Mouse (Mus musculus) adrenal gland, adult 2 months (tissue): ENCODE measurements around the gene Sik1. TPM values are rescaled to one million over a fixed set of nuclear protein-coding genes. Genes with fewer than 3 reads are reported as not detected.

Experiments used
- DNase-seq: peaks from one replicate; pipeline ENCODE4 v3.0.0; 2021
- polyA plus RNA-seq: library from polyadenylated mRNA; depleted of rRNA; stranded (reverse); fragments of >200 nt; gene quantifications from 2 replicates; pipeline ENCODE4 v1.2.3, GENCODE M21; 2012
- total RNA-seq, 2 experiments: library from RNA; stranded (reverse); gene quantifications; 2 replicates each; pipeline ENCODE4 v1.2.3; 2021

Gene Sik1
- total and polyA plus RNA-seq, 3 experiments: 48.1 to 77.1 (median 60.5) TPM

DNA sequence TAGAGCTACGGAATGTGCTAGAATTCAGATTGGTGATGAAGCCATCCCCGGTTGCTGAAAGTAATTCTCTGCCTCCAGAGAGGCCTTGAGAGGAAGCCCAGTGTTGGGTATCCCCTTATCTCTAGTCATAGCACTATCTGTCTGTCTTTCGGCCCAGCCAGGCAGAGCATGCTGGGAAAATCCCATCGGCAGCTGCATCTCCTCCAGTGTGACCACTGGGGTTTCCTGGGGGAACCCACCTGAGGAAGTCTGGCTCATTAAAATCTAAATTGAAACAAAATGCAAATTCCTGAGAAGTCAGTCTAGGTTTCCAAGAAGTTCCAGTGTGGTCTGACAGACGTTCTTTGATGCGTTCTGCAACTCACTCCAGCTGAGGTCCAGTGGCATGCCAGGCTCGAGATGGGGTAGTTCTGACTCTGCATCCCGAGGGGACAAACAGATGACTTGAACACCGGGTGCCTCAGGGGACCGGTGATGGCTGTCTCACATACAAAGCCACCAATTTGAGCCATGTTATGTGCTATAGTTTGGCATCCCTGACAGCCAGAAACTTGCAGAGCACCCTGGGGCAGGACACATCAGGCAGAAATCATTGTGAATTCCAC, 19.8 kb upstream of the Sik1 start:
- no peak for DNase-seq

DNA sequence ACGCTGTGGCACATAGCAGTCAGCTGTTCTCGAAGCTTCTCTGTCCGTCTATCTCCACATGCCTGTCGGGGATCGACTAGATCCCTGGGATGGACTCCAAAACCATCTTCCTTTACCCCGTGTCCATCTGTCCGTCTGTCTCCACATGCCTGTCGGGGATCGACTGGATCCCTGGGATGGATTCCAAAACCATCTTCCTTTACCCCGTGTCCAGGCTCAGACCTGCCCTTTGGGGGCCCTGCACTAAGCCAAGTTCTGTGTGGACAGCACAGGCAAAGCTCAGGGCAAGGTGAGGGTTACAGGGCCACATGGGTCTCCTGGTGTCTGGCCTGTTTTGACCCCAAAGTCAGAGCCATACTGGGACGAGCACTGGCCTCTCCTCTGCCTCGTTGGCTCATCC, 19.1 kb upstream of the Sik1 start:
- no peak for DNase-seq

DNA sequence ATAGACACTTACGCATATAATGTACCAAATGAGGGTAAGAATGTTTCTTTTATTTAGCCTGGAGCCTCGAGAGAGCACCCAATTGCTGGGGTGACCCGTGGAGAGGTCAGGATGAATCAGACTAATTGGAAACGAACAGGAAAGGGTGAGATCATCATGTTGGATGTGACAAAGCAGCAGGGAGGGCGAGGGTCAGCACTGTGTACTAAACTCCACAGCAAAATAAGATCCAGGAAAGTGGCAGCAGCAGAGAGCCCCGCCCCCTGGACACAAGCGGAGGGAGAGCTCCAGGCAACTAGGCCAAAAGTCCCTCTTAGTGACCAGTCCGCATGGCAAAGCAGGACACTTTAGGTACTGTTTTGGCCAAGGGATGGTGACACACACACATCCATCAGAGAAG, 18.4 kb upstream of the Sik1 start:
- DNase-seq: peak; percentile 73

DNA sequence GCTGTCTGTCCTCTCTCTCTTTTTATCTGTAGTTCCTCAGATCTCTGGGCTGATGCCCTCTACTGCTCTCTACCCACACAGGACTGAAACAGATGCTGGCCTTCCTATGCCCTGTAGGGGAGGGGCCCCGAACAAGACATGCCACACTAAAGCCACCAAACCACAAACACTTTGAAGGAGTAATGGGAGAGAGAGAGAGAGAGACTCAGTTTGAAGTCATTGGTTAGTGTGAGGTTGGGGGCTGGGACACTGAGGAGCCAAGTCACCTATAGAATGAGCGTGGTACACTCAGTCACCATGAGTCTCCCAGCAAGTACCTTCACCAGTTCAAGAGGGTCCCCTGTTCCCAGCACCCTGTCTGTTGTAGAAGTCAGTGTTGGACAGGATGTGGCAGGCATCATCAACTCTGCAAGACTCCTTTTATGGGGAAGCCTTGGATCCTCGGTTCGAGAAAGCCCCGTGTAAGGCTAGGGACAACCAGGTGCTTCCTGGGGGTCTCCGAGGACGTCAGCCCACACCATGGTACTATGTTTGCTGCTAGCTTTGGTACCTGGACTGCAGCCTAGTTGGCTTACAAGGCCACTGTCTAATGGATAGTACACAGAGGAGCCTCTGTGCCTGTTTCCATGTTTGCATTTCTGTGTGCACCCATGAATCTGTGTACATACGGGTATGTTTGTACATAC, 17.7 kb upstream of the Sik1 start:
- no peak for DNase-seq

DNA sequence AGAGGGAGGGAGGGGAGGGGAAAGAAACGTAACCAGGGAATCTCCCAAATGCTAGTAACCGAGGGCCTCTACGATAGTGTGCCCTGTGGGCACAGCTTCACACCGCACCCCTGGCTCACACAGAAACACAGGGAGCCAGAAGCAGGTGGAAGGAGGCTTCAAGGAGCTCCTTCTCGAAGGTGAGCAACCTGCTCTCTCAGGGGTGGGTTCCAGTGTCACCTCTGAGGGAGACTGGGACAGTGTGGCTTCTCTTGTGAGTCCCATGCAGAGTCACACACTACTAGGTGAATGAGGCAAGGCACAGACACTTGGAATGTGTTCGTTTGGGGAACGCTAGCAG, 17.2 kb upstream of the Sik1 start:
- DNase-seq: no peak

DNA sequence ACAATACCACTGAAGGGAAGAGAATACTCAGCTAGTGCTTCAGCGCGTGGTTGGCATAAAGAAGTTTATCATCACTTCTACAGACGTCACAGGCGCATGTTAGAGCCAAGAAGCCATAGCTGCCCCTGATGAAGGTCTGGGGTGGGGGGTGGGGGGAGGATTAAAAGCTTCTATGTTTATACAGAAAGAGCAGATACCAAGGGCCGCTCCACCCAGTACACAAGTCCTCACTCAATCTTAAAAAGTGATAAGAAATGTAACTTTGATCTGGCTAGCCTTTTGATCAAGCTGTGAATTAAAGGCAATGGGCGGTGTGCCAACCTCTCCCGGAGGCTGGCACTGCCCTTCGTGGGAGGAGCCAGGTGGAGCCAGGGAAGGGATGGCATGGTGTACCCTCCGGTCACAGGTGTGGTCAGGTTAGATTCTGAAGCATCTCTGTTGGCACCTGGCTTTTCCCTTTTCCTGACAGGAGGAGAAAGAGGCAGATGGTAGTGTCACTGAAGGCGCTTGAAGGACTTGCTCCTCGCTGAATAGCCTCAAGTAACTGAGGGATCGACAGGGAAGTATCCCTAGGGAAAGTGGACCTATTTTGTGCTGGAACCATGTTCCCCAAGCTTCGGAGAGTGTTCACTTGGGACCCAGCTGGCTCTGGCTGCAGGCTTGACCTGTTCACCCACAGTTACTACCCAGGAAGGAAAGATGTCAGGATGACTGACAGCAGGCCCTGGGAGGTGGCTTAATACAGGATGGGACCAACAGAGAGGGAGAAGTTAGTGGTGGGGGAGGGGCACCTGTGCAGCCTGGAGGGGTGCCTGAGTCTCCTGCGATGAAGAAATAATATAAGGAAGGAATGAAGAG, 16.6 kb upstream of the Sik1 start:
- no peak for DNase-seq

DNA sequence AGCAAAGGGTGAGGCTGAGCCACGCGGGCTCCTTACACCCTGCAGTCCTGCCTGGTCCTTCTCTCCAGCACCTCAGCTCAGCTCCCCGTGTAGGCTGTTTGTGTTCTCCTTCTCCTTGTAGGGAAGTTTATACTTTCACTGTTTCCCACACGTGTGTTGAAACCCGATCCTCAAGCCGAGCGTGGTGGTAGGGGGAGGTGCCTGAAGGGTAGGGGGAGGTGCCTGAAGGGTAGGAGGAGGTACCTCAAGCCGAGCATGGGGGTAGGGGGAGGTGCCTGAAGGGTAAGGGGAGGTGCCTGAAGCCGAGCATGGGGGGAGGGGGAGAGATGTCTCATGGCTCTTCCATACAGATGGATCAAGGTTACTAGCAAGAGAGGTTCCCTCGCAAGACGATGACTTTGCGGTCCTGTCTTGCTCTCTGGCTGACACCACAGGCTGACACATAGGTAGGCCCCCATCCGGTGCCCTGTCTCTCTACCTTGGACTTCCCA, 15.4 kb upstream of the Sik1 start:
- no peak for DNase-seq

DNA sequence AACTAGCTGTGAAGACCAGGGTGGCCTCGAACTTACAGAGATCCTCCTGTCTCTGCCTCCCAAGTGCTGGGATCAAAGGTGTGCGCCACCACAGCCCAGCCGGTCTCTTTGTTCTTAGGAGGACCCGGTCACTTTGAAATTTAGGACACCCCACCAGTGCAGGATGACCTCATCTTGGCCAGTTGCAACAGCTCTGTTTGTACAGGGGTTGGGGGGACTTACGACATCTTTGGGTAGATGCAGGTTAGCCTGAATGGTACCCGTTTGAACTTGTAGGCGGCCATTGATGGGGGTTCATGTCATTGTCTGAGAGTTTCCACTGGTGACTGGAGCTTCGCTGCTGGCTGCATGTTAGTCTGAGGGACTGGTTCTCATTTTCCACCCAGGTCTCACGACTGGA, 14.8 kb upstream of the Sik1 start:
- DNase-seq: no peak

DNA sequence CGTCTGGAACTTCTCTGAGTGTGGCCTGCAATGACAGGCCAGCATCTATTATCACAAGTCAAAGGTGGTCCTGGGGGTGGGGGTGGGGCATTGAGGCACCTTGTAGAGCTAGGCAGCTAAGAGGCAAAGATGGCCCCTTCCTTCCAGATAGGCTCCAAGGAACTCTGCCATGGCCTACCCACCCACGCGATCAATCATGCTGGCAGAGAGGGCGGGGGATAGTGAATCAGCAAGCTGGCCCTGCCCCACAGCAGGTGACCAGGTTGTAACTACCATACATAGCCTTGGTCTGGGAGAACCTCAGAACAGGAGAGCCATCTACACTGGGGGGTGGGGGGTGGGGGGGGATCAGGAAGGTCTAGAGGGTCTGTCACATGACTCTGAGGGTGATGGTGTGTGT, 12.5 kb upstream of the Sik1 start:
- no peak for DNase-seq

DNA sequence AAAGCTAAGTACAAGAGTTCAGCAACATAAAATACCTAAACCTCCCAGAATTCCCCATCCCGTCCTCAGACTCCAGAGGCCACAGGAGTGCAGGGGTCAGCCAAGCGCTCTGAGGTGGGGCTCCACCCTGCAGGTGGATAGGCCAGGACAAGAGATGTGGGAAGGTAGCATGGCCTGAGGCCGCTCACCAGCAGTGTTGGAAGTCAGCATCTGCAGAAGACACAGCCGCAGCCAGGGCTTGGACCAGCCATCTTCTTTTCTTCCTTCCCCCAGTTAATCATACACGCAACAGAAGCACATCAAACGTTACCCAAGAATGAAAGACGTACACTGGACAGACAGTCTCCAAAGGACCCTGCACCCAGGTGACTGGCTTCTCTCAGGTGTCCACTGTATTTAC, 11.5 kb upstream of the Sik1 start:
- no peak for DNase-seq

DNA sequence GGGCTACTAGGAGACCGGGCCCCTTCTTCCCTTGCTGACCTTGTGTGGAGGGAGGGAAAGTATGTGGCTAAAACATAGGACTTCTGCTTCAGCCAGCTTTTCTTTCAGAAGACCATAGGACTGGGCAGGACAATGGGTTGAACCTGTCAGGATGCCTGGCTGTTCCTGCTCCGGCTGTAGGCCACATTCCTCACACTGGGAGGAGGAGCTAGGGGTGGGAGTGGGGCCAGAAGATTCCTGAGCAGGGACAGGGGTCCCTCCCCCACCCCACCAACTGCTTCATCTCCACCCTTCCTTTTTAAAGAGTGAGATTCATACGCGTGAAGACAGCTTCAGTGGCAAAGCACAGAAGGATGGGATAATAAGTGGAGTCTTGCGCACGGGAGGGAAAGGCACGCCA, 10.0 kb upstream of the Sik1 start:
- no peak for DNase-seq

DNA sequence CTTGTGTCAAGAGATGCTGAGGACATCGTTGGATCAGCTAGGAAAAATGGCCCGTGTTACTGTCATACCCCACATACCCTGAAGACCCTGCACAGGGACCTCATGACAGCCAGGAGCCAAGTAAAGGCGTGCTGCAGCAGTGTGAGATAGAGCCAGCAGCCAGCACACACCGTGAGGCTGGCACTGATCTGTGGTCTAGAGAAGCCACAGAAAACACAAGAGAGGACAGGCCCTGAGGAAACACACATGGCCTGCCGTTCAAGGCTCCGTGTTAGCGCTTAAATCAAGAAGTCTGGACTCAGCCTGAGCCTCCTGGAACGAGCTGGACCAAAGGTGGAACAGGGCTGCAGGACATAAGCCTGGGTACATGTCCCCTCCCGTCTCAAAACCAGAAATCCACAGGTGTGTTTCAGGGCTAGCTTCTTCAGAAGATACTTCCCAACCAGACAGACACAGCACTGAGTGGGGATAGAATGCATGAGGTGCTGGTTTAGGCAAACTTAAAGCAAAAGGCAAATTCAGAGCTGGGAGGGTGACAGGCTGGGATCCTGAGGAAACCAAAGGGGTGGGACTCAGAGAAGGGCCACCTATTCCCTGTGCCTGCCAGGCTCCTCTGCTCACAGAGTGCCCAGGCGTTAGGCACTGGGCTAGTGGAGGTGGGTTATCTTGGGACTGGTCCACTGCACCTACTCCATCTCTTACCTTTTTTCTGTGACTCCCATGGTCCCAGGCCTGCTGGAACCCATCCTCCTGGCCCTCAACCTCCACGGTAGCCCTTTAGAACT, 9.3 kb upstream of the Sik1 start:
- peak; percentile 1 for DNase-seq

DNA sequence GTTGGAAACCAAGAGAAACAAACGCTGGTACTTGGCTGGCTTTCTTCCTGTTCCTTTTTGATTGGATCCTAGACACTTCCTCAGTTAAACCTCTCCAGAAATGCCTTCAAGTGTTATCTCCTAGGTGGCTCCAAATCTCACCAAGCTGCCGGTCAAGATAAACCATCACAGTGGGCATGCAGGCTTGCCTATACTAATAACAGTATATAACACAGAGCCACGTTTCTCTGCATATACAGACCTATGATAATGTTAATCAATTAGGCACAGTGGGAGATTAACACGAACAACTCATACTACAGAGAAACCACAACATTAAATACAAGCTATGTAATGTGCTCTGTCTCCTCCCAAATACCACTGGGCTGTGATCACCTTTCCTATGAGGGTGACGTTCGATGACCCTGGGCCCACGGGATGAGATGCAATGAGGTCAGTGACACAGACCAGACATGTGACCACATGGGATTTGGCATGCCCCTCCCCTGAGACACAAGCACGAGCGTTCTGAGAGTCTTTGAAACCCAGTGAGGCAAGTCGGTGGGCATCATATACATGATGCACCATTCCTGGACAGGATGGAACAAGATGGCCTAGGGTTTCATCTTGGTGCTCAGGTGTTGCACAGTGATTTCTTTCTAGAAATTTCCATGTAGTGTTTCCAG, 7.7 kb upstream of the Sik1 start:
- no peak for DNase-seq

DNA sequence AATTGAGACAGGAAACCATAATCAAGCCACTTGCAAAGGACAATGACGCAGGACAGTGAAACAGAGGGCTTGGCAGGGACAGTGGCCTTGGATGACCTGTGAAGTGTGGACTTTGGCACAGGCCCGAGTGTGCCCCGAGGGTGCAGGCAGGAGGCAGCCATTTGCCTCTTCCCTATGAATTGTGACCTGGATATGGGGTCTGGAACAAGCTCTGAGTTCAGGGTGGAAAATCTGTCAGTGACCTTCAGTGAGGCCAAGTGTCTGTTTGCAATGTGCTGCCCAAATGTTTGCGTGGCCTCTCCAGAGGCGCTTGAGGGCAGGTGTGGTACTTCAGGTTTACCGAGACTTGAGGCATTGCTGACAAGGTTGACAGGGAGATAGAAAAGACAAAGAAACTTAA, 6.5 kb upstream of the Sik1 start:
- peak; percentile 80 for DNase-seq

DNA sequence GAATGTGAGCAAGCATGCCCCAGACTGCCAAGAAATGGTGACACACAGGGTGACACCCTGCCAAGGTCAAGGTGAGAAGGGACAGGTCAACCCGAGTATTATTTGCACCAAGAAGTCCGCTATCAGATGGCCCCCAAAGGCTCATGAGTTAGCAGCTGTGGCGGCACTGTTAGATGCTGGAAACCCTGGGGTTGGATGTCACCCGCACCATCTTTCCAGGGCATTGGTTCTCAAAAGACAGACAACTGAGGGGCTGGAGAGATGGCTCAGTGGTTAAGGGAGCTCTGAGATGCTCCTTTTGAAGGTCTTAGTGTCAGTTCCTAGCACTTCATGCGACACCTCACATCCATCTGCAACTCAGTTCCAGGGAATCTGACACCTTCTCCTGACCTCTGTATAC, 6.1 kb upstream of the Sik1 start:
- no peak for DNase-seq

DNA sequence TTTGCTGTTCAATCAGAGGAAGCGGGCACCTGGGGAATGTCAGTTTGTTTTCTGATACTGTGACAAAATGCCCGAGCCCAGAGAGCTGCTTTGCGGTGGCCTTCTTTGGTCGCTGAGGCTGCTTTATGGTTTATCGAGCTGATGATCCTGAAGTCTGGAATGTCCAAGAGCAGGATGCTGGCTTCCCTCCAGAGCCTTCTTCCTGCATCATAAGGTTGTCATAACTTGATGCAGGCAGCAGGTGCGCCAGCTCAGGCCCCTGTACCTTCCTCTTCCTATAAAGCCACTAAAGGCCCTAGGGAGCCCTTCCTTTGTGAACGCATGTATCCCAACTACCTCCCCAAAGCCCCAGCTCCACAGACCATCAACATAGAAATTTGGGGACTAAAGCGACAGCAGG, 5.3 kb upstream of the Sik1 start:
- no peak for DNase-seq

DNA sequence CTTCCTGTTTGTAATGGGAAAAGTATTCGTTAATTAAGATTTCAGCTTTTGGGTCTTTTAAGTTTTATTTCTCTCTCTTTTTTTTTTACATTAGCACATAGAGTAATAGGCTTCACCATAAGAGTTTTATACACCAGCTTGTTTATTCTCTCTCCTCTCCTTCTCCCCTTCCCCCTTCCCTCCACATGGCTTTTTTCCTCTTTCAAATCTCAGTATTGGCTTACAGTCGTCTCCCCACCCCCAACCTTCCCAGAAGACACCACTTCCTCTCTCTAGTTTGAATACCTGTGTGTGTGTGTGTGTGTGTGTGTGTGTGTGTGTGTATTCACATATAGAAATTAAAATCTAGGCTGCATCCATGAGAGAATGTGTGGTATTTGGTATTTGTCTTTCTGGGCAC, 3.8 kb upstream of the Sik1 start:
- DNase-seq: no peak

DNA sequence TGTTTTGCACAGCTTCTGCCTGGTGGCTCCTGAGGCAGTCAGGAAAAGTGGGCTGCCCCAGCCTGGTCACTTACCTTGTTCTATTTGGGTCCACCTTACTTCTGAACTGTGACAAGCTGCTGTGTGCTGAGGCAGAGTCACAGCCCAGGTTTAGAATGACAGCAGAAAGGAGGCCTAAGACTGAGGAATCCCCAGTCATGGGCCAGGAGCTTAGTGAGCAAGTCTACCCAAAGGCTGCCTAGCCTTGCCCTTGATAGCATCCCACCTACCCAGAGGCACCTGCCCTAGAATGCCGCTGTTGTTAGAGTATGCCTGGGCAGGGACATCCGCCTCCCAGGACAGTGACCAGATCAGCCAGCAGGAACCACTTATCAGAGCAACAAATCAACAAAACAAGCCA, 3.2 kb upstream of the Sik1 start:
- no peak for DNase-seq

DNA sequence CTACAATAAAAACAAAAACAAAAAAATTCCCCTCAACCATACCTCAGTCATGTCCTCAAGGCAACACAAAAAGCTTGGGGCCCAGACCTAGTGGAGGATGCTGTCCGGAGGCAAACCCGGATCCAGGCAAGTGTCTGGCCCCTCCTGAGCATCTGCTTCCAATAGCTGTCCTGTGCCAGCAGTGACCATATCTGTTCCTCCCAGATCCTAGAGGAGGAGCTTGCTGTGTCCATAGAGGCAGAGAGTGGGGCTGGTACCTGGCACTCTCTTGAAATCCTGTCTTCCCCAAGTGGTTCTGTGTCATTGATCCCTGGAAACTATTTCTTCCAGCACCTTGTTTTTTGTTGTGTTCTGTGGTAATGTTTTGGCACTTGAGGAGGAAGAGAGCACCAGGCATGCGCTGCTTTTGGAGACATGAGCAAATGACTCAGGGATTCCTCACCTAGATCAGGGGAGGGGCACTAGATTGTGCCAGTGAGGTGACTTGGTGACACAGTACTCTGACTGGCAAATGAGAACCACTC, 2.4 kb upstream of the Sik1 start:
- no peak for DNase-seq

DNA sequence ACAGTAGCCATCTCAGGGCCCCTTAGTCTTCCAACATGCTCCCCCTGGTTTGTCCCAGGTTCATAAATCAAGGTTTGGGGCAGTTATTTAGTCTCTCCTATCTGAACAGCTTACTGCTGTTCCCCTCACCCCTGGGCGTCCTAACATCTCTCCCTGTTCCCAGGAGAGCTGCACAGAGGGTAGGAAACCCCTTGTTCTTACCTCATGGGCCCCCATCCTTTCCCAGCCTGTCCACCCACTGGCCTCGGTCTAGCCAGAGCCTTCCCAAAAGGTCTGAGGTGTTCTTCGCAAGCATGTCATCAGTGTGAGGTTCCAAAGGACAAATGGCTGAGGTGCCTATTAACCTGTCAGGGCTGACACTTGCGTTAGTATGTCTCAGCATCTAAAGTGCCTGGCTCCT, 1.6 kb upstream of the Sik1 start:
- no peak for DNase-seq

DNA sequence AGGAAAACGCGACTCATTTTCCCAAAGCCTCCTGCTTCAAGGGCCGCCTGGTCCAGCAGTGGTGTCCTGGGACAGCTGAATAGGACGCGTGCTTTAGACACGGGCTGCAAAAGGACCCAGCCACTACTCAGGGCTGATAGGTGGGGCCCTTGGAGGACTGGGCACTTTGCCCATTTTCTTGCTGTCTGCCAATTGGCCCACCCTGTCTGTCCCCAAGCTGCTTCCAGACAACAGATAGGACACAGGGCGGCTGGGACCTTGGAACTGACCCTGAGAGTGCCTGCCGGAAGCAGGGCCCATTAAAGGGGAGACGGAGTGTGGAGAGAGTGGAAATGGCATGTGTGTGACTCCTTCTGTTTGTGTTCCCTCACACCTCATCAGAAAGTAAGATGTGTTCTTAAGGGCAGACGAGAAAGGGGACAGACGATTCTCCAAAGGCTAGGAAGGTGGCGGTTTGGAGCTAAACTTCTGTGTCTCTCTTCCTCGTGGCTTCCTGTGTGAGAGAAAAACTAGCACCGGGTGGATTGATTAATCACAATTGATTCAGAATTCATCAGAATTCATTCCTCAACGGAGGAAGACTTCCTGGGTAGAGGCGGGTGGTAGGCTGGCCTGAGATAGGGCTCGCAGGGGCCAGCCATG, 1.0 kb upstream of the Sik1 start:
- peak; percentile 91 for DNase-seq
